Mouse (Mus musculus): ENCODE measurements at regions not wholly inside any gene's neighbourhood (a gene's known extent, or its start where the extent isn't known, plus 50 kb on each side); places are given as distances from the start of the nearest gene placed in this dataset.

GRCm38 (mm10) chr10:95086755-95087154, 142.1 kb upstream of the Plxnc1 start:
- no peak for TF ChIP-seq POLR2A (IDR thresholded peaks at IDR 0.05; ENCODE audit: low read depth, low read length)
- TF ChIP-seq CTCF (IDR thresholded peaks at IDR 0.05; ENCODE audit: extremely low read depth, insufficient read depth, insufficient read length, insufficient replicate concordance), result no peak
